Mouse (Mus musculus): ENCODE results near the gene Cdk6. TPM values are rescaled to one million over a fixed set of nuclear protein-coding genes. Genes with fewer than 3 reads are reported as not detected.
"Not testable (repeated sequence)": the region's sequence is repeated elsewhere in the genome, so short reads cannot be mapped to it uniquely, and the experiment has no call there.

Cdk6 gene
- polyA plus RNA-seq, 1 experiment: 10.0 TPM

GRCm38 (mm10) chr5:3511097-3511795 lies 170.0 kb downstream of the Cdk6 start:
- TF ChIP-seq POLR2A (IDR thresholded peaks at IDR 0.05; ENCODE audit: borderline replicate concordance, extremely low read depth, insufficient read depth, insufficient read length, poor library complexity, severe bottlenecking) (no peak), CTCF (IDR thresholded peaks at IDR 0.05; ENCODE audit: borderline replicate concordance, extremely low read depth, insufficient read depth, insufficient read length) (no peak)
- DNase-seq (ENCODE audit: low read depth): peak; percentile 23

GRCm38 (mm10) chr5:3512584-3512983 lies 171.3 kb downstream of the Cdk6 start:
- TF ChIP-seq POLR2A (IDR thresholded peaks at IDR 0.05; ENCODE audit: borderline replicate concordance, extremely low read depth, insufficient read depth, insufficient read length, poor library complexity, severe bottlenecking) (no peak), CTCF (IDR thresholded peaks at IDR 0.05; ENCODE audit: borderline replicate concordance, extremely low read depth, insufficient read depth, insufficient read length) (peak; percentile 18; the same call in 1 of the 2 replicates)
- DNase-seq (ENCODE audit: low read depth): peak; percentile 40

DNA sequence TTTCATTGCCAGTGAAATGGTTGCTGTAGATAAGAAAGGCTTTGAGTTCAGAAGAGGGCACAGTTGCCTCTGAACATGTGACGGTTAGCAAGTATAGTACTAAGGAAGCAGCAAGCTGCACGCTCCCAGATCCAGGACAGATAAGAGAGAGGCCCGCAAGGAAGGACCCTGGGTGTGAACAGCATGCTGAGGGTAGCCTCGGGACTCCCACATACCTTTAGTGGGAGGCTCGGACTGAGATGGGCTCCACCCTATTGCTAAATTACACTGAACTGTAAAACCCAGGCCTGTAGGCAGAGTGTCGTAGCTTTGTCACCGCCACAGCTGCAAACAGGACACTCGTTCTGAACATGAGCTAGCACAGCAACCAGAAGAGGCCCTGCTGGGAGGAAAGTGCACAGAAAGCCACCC lies 173.6 kb downstream of the Cdk6 start:
- no peak for TF ChIP-seq POLR2A (IDR thresholded peaks at IDR 0.05; ENCODE audit: borderline replicate concordance, extremely low read depth, insufficient read depth, insufficient read length, poor library complexity, severe bottlenecking)
- TF ChIP-seq CTCF (IDR thresholded peaks at IDR 0.05; ENCODE audit: borderline replicate concordance, extremely low read depth, insufficient read depth, insufficient read length): no peak
- no peak for DNase-seq (ENCODE audit: low read depth)

GRCm38 (mm10) chr5:3515477-3515876 lies 174.2 kb downstream of the Cdk6 start:
- DNase-seq (ENCODE audit: low read depth): no peak
- TF ChIP-seq POLR2A (IDR thresholded peaks at IDR 0.05; ENCODE audit: borderline replicate concordance, extremely low read depth, insufficient read depth, insufficient read length, poor library complexity, severe bottlenecking): no peak
- TF ChIP-seq CTCF (IDR thresholded peaks at IDR 0.05; ENCODE audit: borderline replicate concordance, extremely low read depth, insufficient read depth, insufficient read length): no peak

GRCm38 (mm10) chr5:3516481-3517075 lies 175.3 kb downstream of the Cdk6 start:
- TF ChIP-seq POLR2A (IDR thresholded peaks at IDR 0.05; ENCODE audit: borderline replicate concordance, extremely low read depth, insufficient read depth, insufficient read length, poor library complexity, severe bottlenecking) (no peak), CTCF (IDR thresholded peaks at IDR 0.05; ENCODE audit: borderline replicate concordance, extremely low read depth, insufficient read depth, insufficient read length) (peak; percentile 56; the same call in 1 of the 2 replicates)
- DNase-seq (ENCODE audit: low read depth): peak; percentile 79

DNA sequence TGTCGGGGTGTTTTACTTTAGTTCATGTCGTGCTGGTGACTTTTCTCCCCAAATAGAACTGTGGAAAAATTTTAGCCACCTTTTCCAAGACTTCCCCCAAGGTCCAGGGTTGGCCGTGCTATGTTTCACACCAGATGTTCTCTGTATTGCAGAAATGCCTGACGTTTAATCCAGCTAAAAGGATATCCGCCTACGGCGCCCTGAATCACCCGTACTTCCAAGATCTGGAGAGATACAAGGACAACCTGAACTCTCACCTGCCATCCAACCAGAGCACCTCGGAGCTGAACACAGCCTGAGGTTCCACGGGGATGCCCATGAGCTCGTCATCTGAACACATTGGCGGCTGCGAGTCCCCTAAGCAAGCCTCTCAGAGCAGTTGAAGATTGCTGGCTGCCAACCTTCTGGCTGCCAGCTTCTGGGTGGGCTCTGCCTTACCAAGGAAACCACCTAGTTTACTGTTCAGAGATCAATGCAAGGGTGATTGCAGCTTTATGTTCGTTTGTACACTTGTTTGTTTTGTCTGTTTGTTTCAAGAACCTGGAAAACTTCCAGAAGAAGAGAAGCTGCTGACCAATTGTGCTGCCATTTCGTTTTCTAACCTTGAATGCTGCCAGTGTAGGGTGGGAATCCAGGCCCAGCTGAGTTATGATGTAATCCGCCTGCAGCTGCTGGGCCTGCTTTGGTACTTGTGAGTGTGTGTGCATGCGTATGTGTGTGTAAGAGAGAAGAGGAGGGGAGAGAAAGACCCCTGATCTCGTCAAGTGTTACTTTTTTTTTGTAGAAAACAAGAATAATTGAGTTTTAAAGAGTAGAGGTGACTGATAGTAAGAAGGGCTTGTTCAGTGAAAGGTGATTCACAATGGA lies 179.4 kb downstream of the Cdk6 start:
- peak; percentile 42 for DNase-seq (ENCODE audit: low read depth)
- no peak for TF ChIP-seq POLR2A (IDR thresholded peaks at IDR 0.05; ENCODE audit: borderline replicate concordance, extremely low read depth, insufficient read depth, insufficient read length, poor library complexity, severe bottlenecking)
- TF ChIP-seq CTCF (IDR thresholded peaks at IDR 0.05; ENCODE audit: borderline replicate concordance, extremely low read depth, insufficient read depth, insufficient read length): no peak

DNA sequence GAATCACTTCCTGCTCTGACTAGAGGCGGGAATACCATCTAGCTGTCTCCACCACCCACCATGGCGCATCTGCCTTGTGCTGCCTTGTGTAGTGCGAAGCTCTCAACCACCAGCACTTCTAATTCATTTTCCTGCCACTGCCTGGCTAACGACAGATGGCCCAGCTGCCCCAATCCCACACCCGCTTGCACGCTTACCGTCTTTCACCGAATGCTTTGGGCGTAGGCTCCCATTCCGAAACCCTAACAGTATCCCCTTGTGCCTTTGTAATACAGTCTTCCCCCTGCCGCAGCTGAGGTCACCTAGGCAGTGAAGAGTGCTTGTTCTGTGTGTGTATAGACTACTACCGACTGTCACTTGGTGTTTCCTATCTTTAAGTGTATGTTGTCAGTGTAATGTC lies 180.5 kb downstream of the Cdk6 start:
- TF ChIP-seq POLR2A (IDR thresholded peaks at IDR 0.05; ENCODE audit: borderline replicate concordance, extremely low read depth, insufficient read depth, insufficient read length, poor library complexity, severe bottlenecking): no peak
- no peak for TF ChIP-seq CTCF (IDR thresholded peaks at IDR 0.05; ENCODE audit: borderline replicate concordance, extremely low read depth, insufficient read depth, insufficient read length)
- peak; percentile 41 for DNase-seq (ENCODE audit: low read depth)

DNA sequence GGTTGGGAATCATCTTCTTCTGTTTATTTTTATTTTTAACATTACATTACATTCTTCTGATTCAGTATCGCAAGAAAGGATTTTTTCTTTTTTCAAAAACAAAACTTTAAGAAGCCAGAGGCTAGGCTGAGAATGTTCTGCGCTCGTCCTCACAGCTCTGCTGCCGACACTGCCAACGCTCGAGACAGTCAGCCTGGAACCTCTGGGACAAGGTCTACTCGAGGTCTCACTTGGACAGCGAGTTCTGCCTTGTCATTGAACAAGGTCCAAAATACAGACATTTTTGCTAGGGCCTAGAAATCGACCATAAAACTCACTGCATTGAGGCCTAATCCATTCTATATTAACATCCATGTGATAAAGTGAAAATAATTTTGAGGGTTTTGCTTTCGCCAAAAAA lies 181.5 kb downstream of the Cdk6 start:
- TF ChIP-seq POLR2A (IDR thresholded peaks at IDR 0.05; ENCODE audit: borderline replicate concordance, extremely low read depth, insufficient read depth, insufficient read length, poor library complexity, severe bottlenecking): no peak
- TF ChIP-seq CTCF (IDR thresholded peaks at IDR 0.05; ENCODE audit: borderline replicate concordance, extremely low read depth, insufficient read depth, insufficient read length): no peak

DNA sequence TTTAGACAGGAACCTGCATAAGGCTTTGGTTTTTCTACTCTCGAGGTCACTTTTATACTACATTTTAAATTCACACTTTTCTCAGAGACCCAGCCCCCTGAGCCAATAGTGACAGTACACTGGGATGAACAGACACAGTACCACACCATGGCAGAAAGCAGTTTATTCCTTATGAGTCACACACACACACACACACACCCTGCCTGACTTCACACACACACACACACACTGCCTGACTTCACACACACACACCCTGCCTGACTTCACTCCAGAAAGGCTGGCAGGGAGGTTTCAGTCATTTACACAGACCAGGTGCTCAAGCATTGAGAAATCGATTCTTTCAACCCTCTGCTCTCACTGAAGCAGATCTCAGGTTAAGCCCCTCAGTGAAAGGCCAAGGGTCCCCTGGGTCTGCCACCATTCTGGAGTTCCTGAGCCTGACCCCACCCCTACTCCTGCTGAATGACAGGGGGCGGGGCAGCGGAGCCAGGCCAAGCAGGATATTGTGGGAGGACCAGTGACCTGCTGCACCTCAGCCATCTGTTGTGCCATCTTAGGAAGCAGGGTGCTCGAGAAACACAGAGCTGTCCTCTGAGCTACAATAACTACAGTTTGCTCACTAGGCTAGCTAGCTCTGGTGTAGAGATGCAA lies 185.9 kb downstream of the Cdk6 start:
- TF ChIP-seq CTCF (IDR thresholded peaks at IDR 0.05; ENCODE audit: borderline replicate concordance, extremely low read depth, insufficient read depth, insufficient read length) (no peak), POLR2A (IDR thresholded peaks at IDR 0.05; ENCODE audit: borderline replicate concordance, extremely low read depth, insufficient read depth, insufficient read length, poor library complexity, severe bottlenecking) (no peak)
- peak; percentile 23 for DNase-seq (ENCODE audit: low read depth)

More for the DNA sequence above, 181.5 kb downstream of the Cdk6 start:
- DNase-seq (ENCODE audit: low read depth): no peak

DNA sequence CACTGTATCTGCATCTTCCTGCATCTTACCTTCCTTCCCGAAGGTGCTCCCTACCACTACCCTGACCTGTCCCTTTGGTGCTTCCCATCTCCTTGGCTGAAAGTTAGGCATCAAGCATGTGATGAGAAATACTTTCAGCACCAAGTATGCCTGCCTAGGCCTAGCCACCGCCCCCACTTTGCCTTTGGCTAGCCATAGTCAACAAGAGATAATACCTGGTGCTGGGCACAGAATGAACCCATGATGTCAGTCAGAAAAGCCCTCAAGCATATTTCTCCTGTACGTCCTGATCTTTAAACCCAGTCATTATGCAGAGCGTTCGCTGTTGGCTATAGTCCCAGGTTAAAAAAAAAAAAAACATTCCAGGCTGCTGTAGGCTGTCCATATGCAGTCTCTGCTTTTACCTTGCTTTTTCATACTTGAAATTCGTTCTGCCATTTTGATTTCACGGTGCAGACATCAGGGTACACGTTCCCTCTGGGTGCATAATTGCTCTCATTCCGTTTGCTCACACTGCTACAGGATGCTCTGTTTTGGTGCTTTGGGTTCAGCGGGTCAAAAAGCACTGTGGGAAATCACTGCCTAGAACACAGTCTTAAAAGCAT lies 188.4 kb downstream of the Cdk6 start:
- TF ChIP-seq CTCF (IDR thresholded peaks at IDR 0.05; ENCODE audit: borderline replicate concordance, extremely low read depth, insufficient read depth, insufficient read length) (no peak), POLR2A (IDR thresholded peaks at IDR 0.05; ENCODE audit: borderline replicate concordance, extremely low read depth, insufficient read depth, insufficient read length, poor library complexity, severe bottlenecking) (no peak)
- DNase-seq (ENCODE audit: low read depth): peak; percentile 55

GRCm38 (mm10) chr5:3532048-3532447 lies 190.8 kb downstream of the Cdk6 start:
- DNase-seq (ENCODE audit: low read depth): not testable (repeated sequence)
